Mouse (Mus musculus) embryonic fibroblast, embryonic 13.5 days (primary cell): Measurements from ENCODE around the gene Kcng4. TPM values are rescaled to one million over a fixed set of nuclear protein-coding genes. Genes with fewer than 3 reads are reported as not detected.

Experiments used
- H3K27ac ChIP-seq: 2 replicates; pipeline ENCODE4 v1.5.1; 2012; ENCODE audit warnings: low read length, control low read depth, inconsistent platforms; ENCODE audit not compliant: insufficient read depth
- H3K4me1 ChIP-seq: 2 replicates; pipeline ENCODE4 v1.6.1; 2011; ENCODE audit warnings: low read length; ENCODE audit not compliant: control insufficient read depth, insufficient read depth
- H3K4me3 ChIP-seq: 2 replicates; pipeline ENCODE4 v1.5.1; 2011; ENCODE audit warnings: mild to moderate bottlenecking, control low read depth, low read length; ENCODE audit not compliant: insufficient read depth
- CTCF ChIP-seq: IDR thresholded peaks from 2 replicates; pipeline ENCODE4 v1.5.1; 2011; ENCODE audit warnings: mild to moderate bottlenecking, control low read depth, low read length, moderate library complexity, borderline replicate concordance; ENCODE audit not compliant: insufficient read depth
- POLR2A ChIP-seq: IDR thresholded peaks from 2 replicates; pipeline ENCODE4 v1.6.1; 2011; ENCODE audit warnings: low read depth, mild to moderate bottlenecking, control low read depth, low read length, moderate library complexity
- polyA plus RNA-seq: library from polyadenylated mRNA; stranded (reverse); fragments of >200 nt; gene quantifications from 2 replicates; pipeline ENCODE4 v1.2.4, GENCODE M21; 2011; ENCODE audit warnings: low read depth; ENCODE audit not compliant: missing spikeins, insufficient read length

Kcng4 gene
- polyA plus RNA-seq, 1 experiment: not detected

DNA sequence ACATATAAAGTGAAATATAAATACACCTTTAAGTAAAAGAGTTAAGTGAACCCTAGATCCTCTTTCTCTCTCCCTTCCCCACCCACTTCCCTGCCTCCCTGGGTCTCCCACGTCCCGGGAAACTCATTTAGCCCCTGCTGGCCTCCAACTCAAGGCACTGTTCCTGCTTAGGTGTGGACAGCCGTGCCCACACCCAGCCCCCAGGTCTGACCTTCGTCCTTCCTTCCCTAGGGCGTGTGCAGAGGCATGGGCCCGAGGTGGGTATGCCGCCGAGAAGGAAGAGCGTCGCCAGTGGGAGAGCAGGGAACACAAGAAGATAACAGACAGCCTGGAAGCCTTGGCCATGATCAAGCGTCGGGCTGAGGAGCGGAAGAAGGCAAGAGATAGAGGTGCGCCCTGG is 45.1 kb downstream of the Kcng4 start:
- H3K4me3 ChIP-seq: no peak overlapping the region
- H3K4me1 ChIP-seq: no peaks in the 10 kb centered on the region
- TF ChIP-seq POLR2A: no peak
- no peak for TF ChIP-seq CTCF
- H3K27ac ChIP-seq: no peak overlapping the region

DNA sequence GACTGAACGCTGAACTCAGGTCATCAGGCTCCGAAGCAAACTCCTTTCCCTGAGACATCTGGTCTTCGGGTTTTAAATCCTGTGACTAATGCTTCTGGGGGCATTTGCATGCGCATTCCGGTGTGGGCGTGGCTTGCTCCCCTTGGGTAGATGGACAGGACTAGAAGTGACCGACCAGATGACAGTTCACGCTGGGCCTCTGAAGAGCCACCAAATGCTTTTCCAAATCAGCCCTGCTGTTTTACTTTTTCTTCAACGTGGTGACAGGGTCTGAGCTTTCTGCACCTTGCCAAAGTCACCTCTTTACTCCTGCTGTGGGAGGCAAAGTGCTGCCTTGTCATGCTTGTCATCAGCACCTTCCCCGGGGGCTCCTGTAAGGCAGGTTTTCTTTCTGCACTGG is 46.6 kb downstream of the Kcng4 start:
- Histone ChIP-seq H3K4me3 (no peak overlapping the region), H3K4me1 (no peaks in the 10 kb centered on the region), H3K27ac (no peak overlapping the region)
- TF ChIP-seq CTCF: no peak
- no peak for TF ChIP-seq POLR2A

DNA sequence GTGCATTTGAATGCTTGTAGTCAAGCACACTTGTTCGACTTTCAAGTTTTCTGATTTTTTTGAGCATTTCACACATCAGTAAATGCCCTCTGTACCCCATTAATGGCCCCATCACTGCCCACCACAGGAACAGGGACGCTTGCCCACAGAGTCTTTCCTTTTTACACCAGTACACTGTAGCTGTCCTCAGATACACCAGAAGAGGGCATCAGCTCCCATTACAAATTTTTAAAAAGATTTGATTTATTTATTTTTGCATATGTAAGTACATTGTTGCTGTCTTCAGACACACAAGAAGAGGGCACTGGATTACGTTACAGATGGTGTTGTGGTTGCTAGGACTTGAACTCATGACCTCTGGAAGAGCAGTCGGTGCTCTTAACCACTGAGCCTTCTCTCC is 47.2 kb downstream of the Kcng4 start:
- H3K4me1 ChIP-seq: no peaks in the 10 kb centered on the region
- TF ChIP-seq POLR2A (no peak), CTCF (no peak)
- H3K27ac ChIP-seq: no peak overlapping the region
- no peak overlapping the region for H3K4me3 ChIP-seq

DNA sequence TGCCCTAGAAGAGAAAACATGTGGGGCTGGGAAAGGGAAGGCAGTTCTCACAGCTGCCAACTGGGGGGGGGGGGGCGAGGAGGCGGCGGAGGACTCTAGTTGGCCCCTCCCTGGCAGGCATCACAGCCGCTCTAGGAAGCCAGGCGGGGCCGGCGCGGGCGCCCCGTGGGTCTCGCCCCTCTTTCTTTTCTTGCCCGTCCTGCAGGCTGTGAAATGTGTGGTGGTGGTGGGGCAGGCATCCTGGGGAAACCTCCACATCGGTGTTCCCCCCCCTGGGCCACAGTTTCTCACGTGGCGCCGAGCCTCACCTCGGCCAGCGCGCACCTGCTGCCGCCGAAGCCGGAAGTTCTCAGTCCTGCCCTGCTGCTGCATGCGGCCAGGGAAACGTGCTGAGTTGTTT is 49.6 kb downstream of the Kcng4 start:
- Histone ChIP-seq H3K4me3 (no peak overlapping the region), H3K27ac (no peak overlapping the region), H3K4me1 (no peaks in the 10 kb centered on the region)
- no peak for TF ChIP-seq CTCF
- TF ChIP-seq POLR2A: no peak

DNA sequence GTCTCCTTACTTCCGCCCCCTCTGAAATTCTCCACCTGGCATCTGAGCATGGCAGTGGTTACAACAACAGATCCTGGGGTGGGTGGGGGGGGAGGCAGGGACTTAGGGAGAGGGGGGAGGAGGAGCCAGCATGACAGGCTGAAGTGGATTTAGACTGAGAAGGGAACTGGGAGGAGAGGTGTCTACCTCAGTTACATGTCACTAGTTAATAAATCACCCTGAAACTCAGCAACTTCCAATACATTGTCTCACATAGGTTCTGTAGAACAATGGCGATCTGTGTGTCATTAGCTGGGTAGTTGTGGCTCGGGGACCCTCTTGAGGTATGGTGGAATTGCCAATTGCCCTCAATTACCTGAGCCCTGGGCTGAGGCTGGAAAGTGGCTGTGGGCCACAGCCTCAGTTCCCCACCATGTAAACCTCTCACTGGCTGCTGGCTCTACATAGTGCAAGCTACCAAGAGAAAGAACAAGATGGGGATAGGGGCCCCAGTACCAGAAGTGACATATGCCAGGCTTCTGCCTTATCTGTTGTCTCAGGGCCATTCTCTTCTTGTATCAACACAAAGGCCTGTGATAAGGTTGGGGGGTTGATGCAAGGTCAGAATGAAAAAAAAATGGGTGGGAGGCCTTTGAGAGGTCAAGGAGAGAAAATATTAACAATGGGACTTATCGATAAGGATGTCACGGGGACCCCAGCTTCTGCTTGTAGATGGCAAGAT is 54.9 kb downstream of the Kcng4 start:
- no peak for TF ChIP-seq CTCF
- TF ChIP-seq POLR2A: no peak
- Histone ChIP-seq H3K4me1 (no peaks in the 10 kb centered on the region), H3K27ac (no peak overlapping the region), H3K4me3 (no peak overlapping the region)

DNA sequence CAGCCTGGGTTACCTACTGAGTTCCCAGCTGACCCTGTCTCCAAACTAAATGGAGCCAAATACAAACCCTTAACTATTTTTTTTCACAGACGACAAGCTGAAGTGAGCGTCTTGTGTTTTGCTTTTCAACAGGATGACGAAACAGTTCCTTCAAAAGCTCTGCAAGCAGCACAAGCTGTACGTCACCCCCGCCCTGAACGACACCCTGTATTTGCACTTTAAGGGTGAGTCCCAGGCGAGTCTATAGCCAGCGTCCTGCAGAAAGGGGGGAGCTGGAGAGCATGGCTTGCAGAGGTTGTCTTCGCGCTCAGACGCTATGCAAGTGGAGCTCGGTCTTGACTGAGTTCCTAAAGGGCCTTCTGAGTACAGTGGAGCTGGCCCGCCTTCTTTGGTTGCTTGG is 56.4 kb downstream of the Kcng4 start:
- no peak for TF ChIP-seq POLR2A
- TF ChIP-seq CTCF: no peak
- H3K27ac ChIP-seq: no peak overlapping the region
- no peak overlapping the region for H3K4me3 ChIP-seq
- H3K4me1 ChIP-seq: no peaks in the 10 kb centered on the region

DNA sequence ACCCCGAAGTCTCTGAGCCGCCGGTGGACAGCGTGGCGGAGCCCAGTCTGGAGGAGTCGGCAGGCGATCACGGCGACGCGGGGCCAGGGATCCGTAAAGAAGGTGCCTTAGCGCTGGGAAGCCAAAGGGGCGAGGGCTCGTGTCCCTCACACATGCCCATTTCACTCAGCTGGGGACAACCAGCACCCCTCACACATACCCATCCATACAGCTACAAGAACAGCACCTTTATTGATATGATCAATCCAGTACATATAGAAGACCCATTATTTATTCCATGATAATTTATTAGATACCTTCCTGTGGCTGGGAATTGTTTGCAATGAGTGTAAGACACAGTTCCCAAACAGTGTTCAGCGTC is 60.1 kb downstream of the Kcng4 start:
- H3K4me1 ChIP-seq: no peaks in the 10 kb centered on the region
- H3K27ac ChIP-seq: no peak overlapping the region
- TF ChIP-seq POLR2A (no peak), CTCF (no peak)
- peak overlapping the region; percentile 34 for H3K4me3 ChIP-seq

DNA sequence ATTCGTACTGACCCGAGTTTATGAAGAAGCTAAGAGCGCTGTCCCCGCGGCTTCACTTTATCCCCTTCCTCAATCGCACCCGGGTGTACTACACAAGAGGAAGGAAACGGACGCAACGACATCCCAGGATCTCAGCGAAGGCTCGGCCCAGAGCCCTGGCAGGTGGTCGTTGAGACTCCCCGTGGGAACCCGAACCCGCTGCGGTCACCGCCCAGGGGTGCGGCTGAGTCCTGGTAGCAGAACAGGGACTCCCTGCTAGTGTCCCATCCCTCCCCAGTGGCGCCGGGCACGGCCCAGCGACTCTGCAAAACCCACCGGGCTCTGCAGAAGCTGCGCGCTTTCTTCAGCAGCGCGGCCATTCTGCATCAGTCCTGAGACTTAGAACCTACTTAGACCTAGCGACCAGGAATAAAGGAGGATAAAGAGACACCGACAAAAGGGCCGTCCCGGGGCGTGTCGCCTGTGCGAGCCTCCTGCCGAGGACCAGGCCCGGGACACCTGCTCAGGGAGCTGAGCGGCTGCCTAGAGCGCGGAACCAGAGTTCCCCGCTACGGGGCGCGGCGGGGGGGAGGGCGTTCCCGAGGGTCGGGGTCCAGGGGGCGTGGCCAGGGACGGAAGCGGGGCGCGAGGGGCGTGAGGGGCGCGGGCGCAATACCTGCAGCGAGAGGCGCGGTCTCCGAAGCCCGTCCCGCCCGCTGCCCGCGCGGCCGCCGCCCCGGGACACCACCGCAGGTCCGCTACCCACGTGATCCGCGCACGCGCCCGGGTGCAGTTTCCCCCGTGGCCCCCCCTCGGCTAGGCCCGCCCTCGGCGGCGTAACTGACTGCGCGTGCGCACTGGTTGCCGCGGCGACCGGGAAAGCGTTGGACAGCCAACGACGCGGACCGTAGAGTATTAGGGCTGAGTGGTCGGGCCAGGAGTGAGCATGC is 60.8 kb downstream of the Kcng4 start, which contains the start of the genes Hsdl1 and Dnaaf1:
Hsdl1 (minus strand) TSS at position 747 of the 929 bp plus-strand sequence.
Dnaaf1 (plus strand) TSS at position 799 of the 929 bp plus-strand sequence.
- no peak for TF ChIP-seq CTCF
- TF ChIP-seq POLR2A: peak; percentile 63
- Histone ChIP-seq H3K4me3 (peak within 1 kb of the TSS; percentile 81), H3K27ac (no peak within 1 kb of the TSS), H3K4me1 (no peaks in the 10 kb centered on the region)

Other genes starting within 250 kb of the Kcng4 start
- 5.6 and 7.1 TPM in 2 replicates for gene Mlycd, start 240.8 kb downstream of the Kcng4 start, polyA plus RNA-seq
- gene Osgin1, start 201.6 kb downstream of the Kcng4 start, polyA plus RNA-seq: 2.6 and 4.5 TPM in 2 replicates
- gene Necab2, start 189.0 kb downstream of the Kcng4 start, polyA plus RNA-seq: 0.30 TPM in 1 of 2 replicates, not detected in the other
- not detected in 2 replicates for gene Slc38a8, start 134.0 kb downstream of the Kcng4 start, polyA plus RNA-seq
- 114 TPM in 2 replicates for gene Mbtps1, start 76.9 kb downstream of the Kcng4 start, polyA plus RNA-seq
- gene Hsdl1, start 60.5 kb downstream of the Kcng4 start, polyA plus RNA-seq: 7.3 and 7.5 TPM in 2 replicates
- gene Dnaaf1, start 60.4 kb downstream of the Kcng4 start, polyA plus RNA-seq: not detected in 2 replicates
- gene Taf1c, start 30.5 kb downstream of the Kcng4 start, polyA plus RNA-seq: 4.7 and 5.2 TPM in 2 replicates
- gene Adad2, start 22.9 kb downstream of the Kcng4 start, polyA plus RNA-seq: not detected in 2 replicates
- not detected in 2 replicates for gene Wfdc1, start 30.7 kb upstream of the Kcng4 start, polyA plus RNA-seq
- not detected in 2 replicates for gene Atp2c2, start 64.3 kb upstream of the Kcng4 start, polyA plus RNA-seq
- 10.1 TPM in 2 replicates for gene Tldc1, start 142.7 kb upstream of the Kcng4 start, polyA plus RNA-seq
- gene Cotl1, start 204.9 kb upstream of the Kcng4 start, polyA plus RNA-seq: 27.0 and 35.5 TPM in 2 replicates
- 1.6 and 2.1 TPM in 2 replicates for gene Klhl36, start 226.6 kb upstream of the Kcng4 start, polyA plus RNA-seq